In the genomic region with DNA sequence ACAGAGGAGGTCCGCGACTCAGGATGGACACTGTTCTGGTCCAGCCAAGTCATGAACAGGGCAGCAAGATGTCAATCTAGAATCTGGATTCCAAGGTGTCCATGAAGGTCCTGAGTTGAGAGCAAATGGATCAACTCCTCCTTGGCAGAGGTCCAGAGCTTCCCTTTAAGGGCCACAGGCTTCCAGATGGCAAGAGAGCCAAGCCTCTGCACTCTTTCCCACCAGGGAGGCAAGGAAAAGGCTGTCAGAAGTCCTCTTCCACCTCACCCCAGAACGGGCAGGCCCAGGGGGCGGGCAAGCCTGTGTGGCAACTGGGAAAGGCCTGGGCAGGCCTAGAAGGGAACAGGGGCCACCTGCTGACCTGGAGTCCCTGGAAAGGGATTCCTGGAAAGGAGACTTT, we compare ENCODE assay signal across 11 mouse cellular contexts. TPM values are rescaled to one million over a fixed set of nuclear protein-coding genes. Genes with fewer than 3 reads are reported as not detected.
A peak's percentile ranks its signal among the peaks of the same experiment; 100 is the strongest.
DNase-seq lines count a peak whose midpoint lies in the region; ATAC-seq and TF ChIP-seq lines count a peak whose summit lies in the region.
"Had no signal": no experiment of that assay in that cellular context is flagged by ENCODE, and none has a peak within 500 bp of the region (broad histone marks: within the 10 kb centered on the region; RNA-seq: fewer than 3 reads in every experiment).

No protein-coding gene starts in this region.

- no peak for DNase-seq in kidney, postnatal 36 days
- DNase-seq in cerebellum, postnatal 14 days = peak; percentile 77 to 80
- DNase-seq in hindbrain, embryonic 10.5 days (ENCODE audit: low spot score) = no peak
- peak; percentile 35 for DNase-seq in midbrain, postnatal 0 days (ENCODE audit: low spot score)
- no peak for DNase-seq in urinary bladder, adult 2 months (ENCODE audit: low spot score)
- no peak for DNase-seq in urinary bladder, postnatal 36 days (ENCODE audit: low spot score in 2 of 2)
- DNase-seq: liver; lung, postnatal 36 days; thymus, adult 18-20 months had no signal

- peaks cover 11% of the 10 kb centered on the region; the same call in 1 of the 2 replicates for H3K4me1 ChIP-seq in kidney, embryonic 16.5 days (ENCODE audit: insufficient read depth, low read length)
- peaks cover 39% of the 10 kb centered on the region for H3K4me1 ChIP-seq in hindbrain, embryonic 10.5 days (replicated peaks)
- peaks cover 3% of the 10 kb centered on the region; the same call in 1 of the 2 replicates for H3K4me1 ChIP-seq in midbrain, postnatal 0 days (ENCODE audit: insufficient read depth, low read length)
- H3K4me1 ChIP-seq in liver, embryonic 12.5 days = no peaks in the 10 kb centered on the region

- no peak for TF ChIP-seq CTCF in midbrain, postnatal 0 days (IDR thresholded peaks at IDR 0.05)

- H3K4me2 ChIP-seq in kidney, embryonic 16.5 days (replicated peaks; ENCODE audit: low read depth, low read length) = no peak overlapping the region
- H3K4me2 ChIP-seq in midbrain, postnatal 0 days (ENCODE audit: low read depth, low read length, poor library complexity, severe bottlenecking) = no peak overlapping the region
- no peak overlapping the region for H3K4me2 ChIP-seq in liver, embryonic 12.5 days

- H3K27me3 ChIP-seq in kidney, embryonic 16.5 days (ENCODE audit: insufficient read depth, low read length) = no peaks in the 10 kb centered on the region
- no peaks in the 10 kb centered on the region for H3K27me3 ChIP-seq in hindbrain, embryonic 10.5 days (ENCODE audit: insufficient read depth, poor library complexity, severe bottlenecking)
- H3K27me3 ChIP-seq in midbrain, postnatal 0 days (ENCODE audit: insufficient read depth, low read length) = no peaks in the 10 kb centered on the region
- H3K27me3 ChIP-seq in liver, embryonic 12.5 days (replicated peaks) = 0 out of 2 replicates have a peak, but pooled peaks cover 4% of the 10 kb centered on the region

- no peak overlapping the region for H3K4me3 ChIP-seq in kidney, embryonic 16.5 days (ENCODE audit: low read length)
- H3K4me3 ChIP-seq in hindbrain, embryonic 10.5 days = no peak overlapping the region
- no peak overlapping the region for H3K4me3 ChIP-seq in midbrain, postnatal 0 days (ENCODE audit: low read depth, low read length)
- no peak overlapping the region for H3K4me3 ChIP-seq in liver, embryonic 12.5 days

- no peaks in the 10 kb centered on the region for H3K9me3 ChIP-seq in kidney, embryonic 16.5 days (ENCODE audit: low read length)
- no peaks in the 10 kb centered on the region for H3K9me3 ChIP-seq in hindbrain, embryonic 10.5 days
- H3K9me3 ChIP-seq in midbrain, postnatal 0 days (ENCODE audit: low read length) = no peaks in the 10 kb centered on the region
- no peaks in the 10 kb centered on the region for H3K9me3 ChIP-seq in liver, embryonic 12.5 days (replicated peaks)

- H3K27ac ChIP-seq in kidney, embryonic 16.5 days (ENCODE audit: low read length) = no peak overlapping the region
- peak overlapping the region; percentile 81 for H3K27ac ChIP-seq in hindbrain, embryonic 10.5 days
- no peak overlapping the region for H3K27ac ChIP-seq in midbrain, postnatal 0 days (ENCODE audit: low read depth, low read length)
- H3K27ac ChIP-seq in liver, embryonic 12.5 days = no peak overlapping the region

- H3K36me3 ChIP-seq in kidney, embryonic 16.5 days (ENCODE audit: insufficient read depth, low read length) = no peaks in the 10 kb centered on the region
- H3K36me3 ChIP-seq in hindbrain, embryonic 10.5 days = no peaks in the 10 kb centered on the region
- no peaks in the 10 kb centered on the region for H3K36me3 ChIP-seq in midbrain, postnatal 0 days (ENCODE audit: insufficient read depth, low read length)
- no peaks in the 10 kb centered on the region for H3K36me3 ChIP-seq in liver, embryonic 12.5 days

- ATAC-seq in kidney, embryonic 16.5 days (ENCODE audit: low FRiP score, low TSS enrichment) = 0 out of 2 replicates have a peak, but pooled peaks have one; percentile 6
- ATAC-seq in midbrain, postnatal 0 days (ENCODE audit: low FRiP score) = 0 out of 2 replicates have a peak, but pooled peaks have one; percentile 2
- ATAC-seq in liver, embryonic 12.5 days = no peak

- 86% methylated on average over 4 of the region's 4 CpGs for WGBS in kidney, embryonic 16.5 days
- WGBS in hindbrain, embryonic 10.5 days = 76% methylated on average over 4 of the region's 4 CpGs
- WGBS in midbrain, postnatal 0 days = 71% methylated on average over 4 of the region's 4 CpGs
- WGBS in liver, embryonic 12.5 days (ENCODE audit: insufficient replicate concordance) = 66% methylated on average over 4 of the region's 4 CpGs

- no peak overlapping the region for H3K9ac ChIP-seq in kidney, embryonic 16.5 days (replicated peaks; ENCODE audit: low read length)
- no peak overlapping the region for H3K9ac ChIP-seq in midbrain, postnatal 0 days (replicated peaks; ENCODE audit: low read length, poor library complexity, severe bottlenecking)
- H3K9ac ChIP-seq in liver, embryonic 12.5 days = no peak overlapping the region

RNA-seq across cellular contexts. Expression of a gene that starts 58.7 kb away (rescaled TPM):
- polyA plus RNA-seq in kidney, embryonic 16.5 days (2015; fragmentation: Nextera tagmentation; extraction: Ambion mirVana) = 5.2 and 7.1 TPM in 2 replicates
- polyA plus RNA-seq in hindbrain, embryonic 10.5 days (2016; fragmentation: Nextera tagmentation; extraction: Ambion mirVana) = 4.3 and 5.2 TPM in 2 replicates
- 54.5 and 84.3 TPM in 2 replicates for total RNA-seq in midbrain, postnatal 0 days (2014; rRNA removed)
- polyA plus RNA-seq in midbrain, postnatal 0 days (2015; fragmentation: Nextera tagmentation; extraction: Ambion mirVana) = 14.2 and 17.5 TPM in 2 replicates
- 4.5 and 5.2 TPM in 2 replicates for polyA plus RNA-seq in urinary bladder, adult 2 months (2012; rRNA removed)
- 0.37 and 0.42 TPM in 2 replicates for polyA plus RNA-seq in liver, embryonic 12.5 days (2016; fragmentation: Nextera tagmentation; extraction: Ambion mirVana)

Comparison
In these comparisons a context has a peak if more than half of its experiments do, and no peak if none do; other contexts are left out.
1. DNase-seq: peak in cerebellum, postnatal 14 days (2 of 2) and midbrain, postnatal 0 days (single experiment); none in kidney, postnatal 36 days (0 of 2), hindbrain, embryonic 10.5 days (single experiment), urinary bladder, adult 2 months (single experiment) and urinary bladder, postnatal 36 days (0 of 2).